Mouse (Mus musculus): Measurements from ENCODE around the gene Pbld2. TPM values are rescaled to one million over a fixed set of nuclear protein-coding genes. Genes with fewer than 3 reads are reported as not detected.
A peak's percentile ranks its signal among the peaks of the same experiment; 100 is the strongest.

Pbld2 gene
- polyA plus RNA-seq, 1 experiment from 2014 or later = 36.2 TPM

DNA sequence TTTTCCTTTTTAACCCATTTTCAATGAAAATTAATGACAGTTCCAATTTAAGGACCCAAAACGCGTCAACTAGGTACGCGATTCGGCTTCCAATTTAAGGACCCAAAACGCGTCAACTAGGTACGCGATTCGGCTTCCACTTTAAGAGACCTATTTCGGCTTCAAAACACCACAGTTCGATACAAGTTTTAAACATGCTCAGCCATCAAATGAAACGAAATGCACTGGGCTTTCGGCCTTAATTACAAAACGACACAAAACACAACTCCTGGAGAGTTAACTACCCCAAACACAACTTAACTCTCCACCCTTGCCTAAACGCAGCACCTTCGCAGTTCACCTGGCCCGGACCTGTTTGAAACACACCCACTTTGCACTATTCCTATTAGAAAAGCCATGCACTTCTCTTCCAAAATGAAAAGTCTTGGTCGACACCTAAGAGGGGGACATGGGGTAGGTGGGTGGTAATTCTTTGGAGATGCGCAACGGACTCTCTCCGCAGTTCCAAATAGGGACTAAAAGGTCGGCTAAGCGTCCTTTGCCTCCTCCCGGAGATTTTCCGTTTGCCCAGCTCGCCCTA lies 1.5 kb upstream of the Pbld2 start:
- Histone ChIP-seq H3K9ac (ENCODE audit: low read depth, low read length) (peak overlapping the region; percentile 99), H3K27ac (ENCODE audit: low read depth, low read length) (peak overlapping the region; percentile 100), H3K4me3 (ENCODE audit: low read depth, low read length) (peak overlapping the region; percentile 98), H3K4me1 (replicated peaks; ENCODE audit: control insufficient read depth, insufficient read depth, low read length) (peaks cover 3% of the 10 kb centered on the region; the same call in 1 of the 2 replicates), H3K36me3 (ENCODE audit: control insufficient read depth, insufficient read depth) (no peaks in the 10 kb centered on the region), H3K9me3 (ENCODE audit: control insufficient read depth) (no peaks in the 10 kb centered on the region), H3K27me3 (replicated peaks; ENCODE audit: control insufficient read depth, insufficient read depth, low read length) (no peaks in the 10 kb centered on the region), H3K4me2 (replicated peaks; ENCODE audit: low read depth) (peak overlapping the region; percentile 89)
- 0% methylated on average over 27 of the region's 27 CpGs for WGBS
- TF ChIP-seq CTCF (IDR thresholded peaks at IDR 0.05; ENCODE audit: low read depth) = no peak
- ATAC-seq = no peak

DNA sequence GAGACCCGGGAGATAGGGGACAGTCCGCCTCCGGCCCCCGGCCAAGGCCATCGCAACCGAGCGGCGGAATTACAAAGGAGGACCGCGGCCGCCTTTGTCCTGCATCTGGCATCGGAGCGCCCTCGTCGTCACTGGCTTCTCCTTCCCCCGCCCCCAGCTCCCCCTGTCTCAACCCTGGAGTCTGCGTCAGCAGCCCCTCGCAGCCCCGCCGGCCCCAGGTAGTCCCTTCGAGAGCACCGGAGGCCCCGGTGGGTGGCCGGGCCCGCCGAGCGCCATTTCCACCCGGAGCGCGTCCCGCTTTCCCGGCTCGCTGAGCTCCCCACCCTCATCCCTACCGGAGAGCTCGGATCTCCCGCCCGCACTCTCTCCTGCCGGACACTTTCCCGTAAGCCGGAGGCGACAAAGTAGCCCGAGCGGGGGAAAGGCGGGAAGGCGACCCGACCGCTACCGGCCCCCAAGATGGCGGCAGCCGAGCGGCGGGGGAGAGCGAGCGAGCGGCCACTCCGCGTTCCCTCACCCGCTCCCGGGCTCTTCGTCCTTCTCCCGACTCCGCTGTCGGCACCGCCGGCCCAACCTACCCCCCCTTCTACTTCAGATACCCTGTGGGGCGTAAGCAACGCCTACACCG lies 880 bp upstream of the Pbld2 start:
- TF ChIP-seq CTCF (IDR thresholded peaks at IDR 0.05; ENCODE audit: low read depth) = no peak
- H3K9me3 ChIP-seq (ENCODE audit: control insufficient read depth) = no peaks in the 10 kb centered on the region
- under 1% methylated on average over 60 of the region's 68 CpGs for WGBS
- peak overlapping the region; percentile 100 for H3K27ac ChIP-seq (ENCODE audit: low read depth, low read length)
- H3K4me2 ChIP-seq (replicated peaks; ENCODE audit: low read depth) = peak overlapping the region; percentile 89
- H3K9ac ChIP-seq (ENCODE audit: low read depth, low read length) = peak overlapping the region; percentile 99
- no peak; the same call in 1 of the 2 replicates for ATAC-seq
- H3K27me3 ChIP-seq (replicated peaks; ENCODE audit: control insufficient read depth, insufficient read depth, low read length) = no peaks in the 10 kb centered on the region
- H3K4me3 ChIP-seq (ENCODE audit: low read depth, low read length) = peak overlapping the region; percentile 98
- H3K36me3 ChIP-seq (ENCODE audit: control insufficient read depth, insufficient read depth) = no peaks in the 10 kb centered on the region
- peaks cover 3% of the 10 kb centered on the region; the same call in 1 of the 2 replicates for H3K4me1 ChIP-seq (replicated peaks; ENCODE audit: control insufficient read depth, insufficient read depth, low read length)

DNA sequence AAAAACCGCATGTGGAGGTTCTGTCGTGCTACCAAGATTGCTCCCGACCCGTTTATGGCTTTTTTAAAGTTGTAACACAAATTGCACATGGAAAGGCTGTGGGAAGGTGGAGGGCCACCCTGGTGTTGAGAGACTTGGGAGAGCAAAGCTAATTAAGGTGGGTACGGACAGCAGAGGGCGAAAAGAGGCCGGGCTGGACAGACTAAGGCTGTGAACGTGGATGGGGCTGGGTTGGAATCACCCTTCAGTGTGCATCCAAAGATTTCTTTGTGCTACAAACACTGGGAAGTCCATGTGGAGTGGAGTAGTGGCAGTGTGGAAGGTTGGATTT lies 430 bp downstream of the Pbld2 start:
- Histone ChIP-seq H3K27ac (ENCODE audit: low read depth, low read length) (peak overlapping the region; percentile 100), H3K4me3 (ENCODE audit: low read depth, low read length) (peak overlapping the region; percentile 98), H3K4me2 (replicated peaks; ENCODE audit: low read depth) (peak overlapping the region; percentile 89), H3K9me3 (ENCODE audit: control insufficient read depth) (no peaks in the 10 kb centered on the region), H3K36me3 (ENCODE audit: control insufficient read depth, insufficient read depth) (no peaks in the 10 kb centered on the region), H3K27me3 (replicated peaks; ENCODE audit: control insufficient read depth, insufficient read depth, low read length) (no peaks in the 10 kb centered on the region), H3K4me1 (replicated peaks; ENCODE audit: control insufficient read depth, insufficient read depth, low read length) (peaks cover 3% of the 10 kb centered on the region; the same call in 1 of the 2 replicates), H3K9ac (ENCODE audit: low read depth, low read length) (peak overlapping the region; percentile 99)
- ATAC-seq = peak; percentile 31
- TF ChIP-seq CTCF (IDR thresholded peaks at IDR 0.05; ENCODE audit: low read depth) = peak; percentile 74
- under 1% methylated on average over 8 of the region's 8 CpGs for WGBS

DNA sequence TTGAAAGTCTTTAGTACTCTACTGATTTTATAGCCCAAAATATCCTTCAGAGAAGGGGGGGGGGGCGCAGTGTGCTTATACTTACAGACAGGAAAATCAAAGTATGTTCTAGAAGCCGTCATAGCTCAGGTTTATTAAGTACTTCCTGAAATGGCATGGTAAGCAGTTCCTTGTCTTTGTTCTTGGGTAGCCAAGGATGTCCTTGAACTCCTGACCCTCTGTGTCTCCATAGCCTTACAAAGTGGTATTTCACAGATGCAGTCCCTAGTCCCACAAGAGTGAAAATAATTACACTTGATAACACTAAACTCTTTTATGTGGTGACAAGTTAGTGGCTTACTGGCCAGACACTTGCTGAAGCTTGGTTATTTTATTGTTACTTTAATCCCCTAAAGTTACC lies 901 bp downstream of the Pbld2 start:
- TF ChIP-seq CTCF (IDR thresholded peaks at IDR 0.05; ENCODE audit: low read depth) = no peak
- ATAC-seq = no peak
- peak overlapping the region; percentile 89 for H3K4me2 ChIP-seq (replicated peaks; ENCODE audit: low read depth)
- H3K4me3 ChIP-seq (ENCODE audit: low read depth, low read length) = peak overlapping the region; percentile 98; the same call in 1 of the 2 replicates
- no peak overlapping the region for H3K9ac ChIP-seq (ENCODE audit: low read depth, low read length)
- 25% methylated on average over 2 of the region's 2 CpGs for whole genome bisulfite sequencing
- H3K36me3 ChIP-seq (ENCODE audit: control insufficient read depth, insufficient read depth) = no peaks in the 10 kb centered on the region
- no peaks in the 10 kb centered on the region for H3K9me3 ChIP-seq (ENCODE audit: control insufficient read depth)
- H3K27me3 ChIP-seq (replicated peaks; ENCODE audit: control insufficient read depth, insufficient read depth, low read length) = no peaks in the 10 kb centered on the region
- peaks cover 3% of the 10 kb centered on the region; the same call in 1 of the 2 replicates for H3K4me1 ChIP-seq (replicated peaks; ENCODE audit: control insufficient read depth, insufficient read depth, low read length)
- peak overlapping the region; percentile 100 for H3K27ac ChIP-seq (ENCODE audit: low read depth, low read length)

DNA sequence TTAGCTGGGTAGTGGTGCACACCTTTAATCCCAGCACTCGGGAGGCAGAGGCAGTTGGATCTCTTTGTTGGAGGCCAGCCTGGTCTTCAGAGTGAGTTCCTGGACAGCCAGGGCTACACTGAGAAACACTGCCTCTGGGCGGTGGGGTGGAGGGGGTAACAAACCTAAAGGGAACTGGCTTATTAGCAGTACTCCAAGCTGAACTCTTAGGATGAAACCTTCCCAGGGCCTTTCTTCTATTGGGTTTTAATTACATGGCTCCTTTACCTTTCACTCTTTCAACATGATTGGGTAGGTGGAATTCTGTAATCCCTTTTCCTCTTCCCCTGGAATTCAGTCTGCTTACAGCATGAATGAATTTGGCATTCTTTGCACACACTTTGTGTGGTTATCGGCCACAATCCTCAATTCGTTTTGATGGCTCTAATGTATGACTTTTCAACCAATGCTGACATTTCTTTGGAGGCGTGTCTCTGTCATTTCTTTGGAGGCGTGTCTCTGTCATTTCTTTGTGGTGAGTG lies 1.4 kb downstream of the Pbld2 start:
- 56% methylated on average over 6 of the region's 6 CpGs for WGBS
- H3K9me3 ChIP-seq (ENCODE audit: control insufficient read depth) = no peaks in the 10 kb centered on the region
- no peak for TF ChIP-seq CTCF (IDR thresholded peaks at IDR 0.05; ENCODE audit: low read depth)
- H3K4me3 ChIP-seq (ENCODE audit: low read depth, low read length) = no peak overlapping the region
- H3K4me2 ChIP-seq (replicated peaks; ENCODE audit: low read depth) = no peak overlapping the region
- H3K9ac ChIP-seq (ENCODE audit: low read depth, low read length) = no peak overlapping the region
- ATAC-seq = no peak
- H3K27me3 ChIP-seq (replicated peaks; ENCODE audit: control insufficient read depth, insufficient read depth, low read length) = no peaks in the 10 kb centered on the region
- no peaks in the 10 kb centered on the region for H3K36me3 ChIP-seq (ENCODE audit: control insufficient read depth, insufficient read depth)
- peaks cover 3% of the 10 kb centered on the region; the same call in 1 of the 2 replicates for H3K4me1 ChIP-seq (replicated peaks; ENCODE audit: control insufficient read depth, insufficient read depth, low read length)
- H3K27ac ChIP-seq (ENCODE audit: low read depth, low read length) = 0 out of 2 replicates have a peak overlapping the region, but pooled peaks have one; percentile 100

DNA sequence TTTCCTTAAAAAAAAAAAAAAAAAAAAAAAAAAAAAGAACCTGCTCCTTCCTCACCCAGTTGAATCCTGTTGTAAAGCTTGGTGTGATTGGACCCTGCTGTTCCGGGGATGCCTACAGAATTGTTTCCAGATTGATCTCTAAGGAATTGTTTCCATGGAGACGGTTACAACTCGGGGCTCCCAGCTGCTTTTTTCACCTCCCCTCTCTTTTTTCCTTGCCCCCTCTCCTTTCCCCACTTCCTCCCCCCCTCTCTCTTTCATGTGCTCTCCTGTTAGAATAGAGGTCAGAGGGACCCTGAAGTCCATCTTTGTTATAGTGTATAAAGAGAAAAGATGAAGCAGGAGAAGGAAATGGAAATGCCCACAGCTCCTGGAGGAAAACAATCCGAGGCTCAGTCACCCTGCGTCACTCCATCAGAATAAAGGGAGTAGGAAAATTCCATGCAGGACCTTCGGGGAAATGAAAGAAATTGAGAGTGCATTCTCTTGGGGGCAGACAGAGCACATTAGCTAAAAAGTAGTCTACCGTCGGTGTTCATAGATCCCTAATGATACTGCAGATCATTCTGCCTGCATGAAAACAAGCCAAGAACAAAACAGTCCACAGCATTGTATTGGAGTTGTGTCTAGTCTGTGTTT lies 2.2 kb downstream of the Pbld2 start:
- Histone ChIP-seq H3K9ac (ENCODE audit: low read depth, low read length) (no peak overlapping the region), H3K36me3 (ENCODE audit: control insufficient read depth, insufficient read depth) (no peaks in the 10 kb centered on the region), H3K9me3 (ENCODE audit: control insufficient read depth) (no peaks in the 10 kb centered on the region), H3K27me3 (replicated peaks; ENCODE audit: control insufficient read depth, insufficient read depth, low read length) (no peaks in the 10 kb centered on the region), H3K4me2 (replicated peaks; ENCODE audit: low read depth) (no peak overlapping the region), H3K4me3 (ENCODE audit: low read depth, low read length) (no peak overlapping the region), H3K4me1 (replicated peaks; ENCODE audit: control insufficient read depth, insufficient read depth, low read length) (peaks cover 3% of the 10 kb centered on the region; the same call in 1 of the 2 replicates), H3K27ac (ENCODE audit: low read depth, low read length) (no peak overlapping the region)
- TF ChIP-seq CTCF (IDR thresholded peaks at IDR 0.05; ENCODE audit: low read depth) = no peak
- ATAC-seq = no peak
- 74% methylated on average over 8 of the region's 8 CpGs for WGBS

Measured in intestine, postnatal 0 days (tissue).